Comparison of ENCODE assay signal across 22 mouse cellular contexts in the genomic region with DNA sequence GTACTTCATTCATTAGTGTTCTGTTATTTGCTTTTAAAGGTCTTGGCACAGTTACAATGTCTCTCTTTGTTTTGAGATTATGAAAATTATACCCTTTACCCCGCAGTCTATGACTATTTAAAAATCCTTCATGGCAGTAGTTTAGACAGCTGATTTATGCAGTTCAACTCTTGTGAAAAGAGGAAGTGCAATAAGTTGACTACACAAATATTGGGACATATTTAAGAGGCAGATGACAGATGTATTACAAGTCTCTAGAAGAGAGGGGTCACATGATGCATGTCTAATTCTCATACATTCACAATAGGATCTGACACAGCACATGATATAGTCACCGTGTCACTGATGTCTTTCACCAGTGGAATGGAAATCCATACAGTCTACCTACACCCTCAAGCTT. TPM values are rescaled to one million over a fixed set of nuclear protein-coding genes. Genes with fewer than 3 reads are reported as not detected.
DNase-seq lines count a peak whose midpoint lies in the region; ATAC-seq and TF ChIP-seq lines count a peak whose summit lies in the region.
"Had no signal": no experiment of that assay in that cellular context is flagged by ENCODE, and none has a peak within 500 bp of the region (broad histone marks: within the 10 kb centered on the region; RNA-seq: fewer than 3 reads in every experiment).

No protein-coding gene starts in this region.

- WGBS in liver, embryonic 16.5 days (ENCODE audit: insufficient replicate concordance), result 47% methylated on average over 2 of the region's 2 CpGs
- 61% methylated on average over 2 of the region's 2 CpGs for WGBS in liver, embryonic 12.5 days (ENCODE audit: insufficient replicate concordance)

- H3ac ChIP-seq in C2C12 (ENCODE audit: control insufficient read depth, insufficient read length, low read depth), result no peak overlapping the region

- H3K27me3 ChIP-seq in liver, embryonic 16.5 days (ENCODE audit: control insufficient read depth, insufficient read depth, low read depth, low read length), result no peaks in the 10 kb centered on the region
- H3K27me3 ChIP-seq in liver, embryonic 12.5 days (replicated peaks), result no peaks in the 10 kb centered on the region
- H3K27me3 ChIP-seq in C2C12 (ENCODE audit: control insufficient read depth, insufficient read depth, insufficient read length), result no peaks in the 10 kb centered on the region
- H3K27me3 ChIP-seq: kidney, embryonic 15.5 days; limb, embryonic 13.5 days; liver, embryonic 15.5 days; neural tube, embryonic 12.5 days had no signal

- H3K4me1 ChIP-seq in liver, embryonic 16.5 days (ENCODE audit: control insufficient read depth, low read depth, low read length), result no peaks in the 10 kb centered on the region
- no peaks in the 10 kb centered on the region for H3K4me1 ChIP-seq in liver, embryonic 12.5 days
- H3K4me1 ChIP-seq: kidney, embryonic 15.5 days; limb, embryonic 13.5 days; liver, embryonic 15.5 days; neural tube, embryonic 12.5 days had no signal

- H3K27ac ChIP-seq in liver, embryonic 16.5 days (ENCODE audit: low read length), result no peak overlapping the region
- H3K27ac ChIP-seq in liver, embryonic 12.5 days, result no peak overlapping the region
- H3K27ac ChIP-seq: hindbrain, embryonic 14.5 days; kidney, embryonic 15.5 days; limb, embryonic 13.5 days; liver, embryonic 15.5 days; neural tube, embryonic 12.5 days had no signal

- no peaks in the 10 kb centered on the region for H3K79me2 ChIP-seq in C2C12 (ENCODE audit: control insufficient read depth, insufficient read depth)

- no peak overlapping the region for H3K4me3 ChIP-seq in liver, embryonic 16.5 days (ENCODE audit: low read depth, low read length)
- H3K4me3 ChIP-seq in liver, embryonic 12.5 days, result no peak overlapping the region
- no peak overlapping the region for H3K4me3 ChIP-seq in C2C12 (ENCODE audit: insufficient read depth, poor library complexity, severe bottlenecking)
- H3K4me3 ChIP-seq: kidney, embryonic 15.5 days; limb, embryonic 13.5 days; liver, embryonic 15.5 days; neural tube, embryonic 12.5 days had no signal

- no peaks in the 10 kb centered on the region for H3K79me3 ChIP-seq in C2C12 (ENCODE audit: low read depth)

- H3K9ac ChIP-seq in liver, embryonic 16.5 days (ENCODE audit: low read depth, low read length), result no peak overlapping the region
- no peak overlapping the region for H3K9ac ChIP-seq in liver, embryonic 12.5 days
- H3K9ac ChIP-seq: hindbrain, embryonic 14.5 days; kidney, embryonic 15.5 days; limb, embryonic 13.5 days; liver, embryonic 15.5 days; neural tube, embryonic 12.5 days had no signal

- peak; percentile 19; the same call in 1 of the 2 replicates for ATAC-seq in liver, embryonic 16.5 days (ENCODE audit: low read depth)
- no peak for ATAC-seq in liver, embryonic 12.5 days
- ATAC-seq in hematopoietic stem cell, adult 5-6 weeks (replicated peaks in 1 of 2; ENCODE audit: insufficient read depth in 1 of 2, low FRiP score in 2 of 2, low TSS enrichment in 1 of 2, low read depth in 1 of 2, poor library complexity in 2 of 2, severe bottlenecking in 2 of 2), result peak; percentile 81 to 85
- ATAC-seq: CD4-positive, CD25-positive, alpha-beta regulatory T cell, adult 4 months; forebrain, embryonic 14.5 days; intestine, embryonic 16.5 days had no signal

- peak; percentile 25 for DNase-seq in 416B (ENCODE audit: low read depth)
- no peak for DNase-seq in T-cell, adult 2 months (ENCODE audit: low spot score)
- no peak for DNase-seq in neural tube, embryonic 10.5 days (ENCODE audit: extremely low spot score, low spot score)
- no peak for DNase-seq in layer of hippocampus, postnatal 10 days (ENCODE audit: low spot score in 2 of 2)
- DNase-seq: cerebellum, adult 2 months; cerebellum, postnatal 36 days; heart, postnatal 10 days had no signal

- no peak for TF ChIP-seq CTCF in C2C12 (IDR thresholded peaks at IDR 0.05; ENCODE audit: control insufficient read depth, insufficient read depth, insufficient read length)

- no peak overlapping the region for H3K4me2 ChIP-seq in liver, embryonic 16.5 days (ENCODE audit: low read depth, low read length)
- H3K4me2 ChIP-seq in liver, embryonic 12.5 days, result no peak overlapping the region
- H3K4me2 ChIP-seq: heart, embryonic 11.5 days; hindbrain, embryonic 14.5 days; kidney, embryonic 15.5 days; limb, embryonic 13.5 days; liver, embryonic 15.5 days; midbrain, embryonic 11.5 days; neural tube, embryonic 12.5 days had no signal

- no peaks in the 10 kb centered on the region for H3K36me3 ChIP-seq in liver, embryonic 16.5 days (ENCODE audit: control insufficient read depth, insufficient read depth)
- no peaks in the 10 kb centered on the region for H3K36me3 ChIP-seq in liver, embryonic 12.5 days
- no peaks in the 10 kb centered on the region for H3K36me3 ChIP-seq in C2C12 (ENCODE audit: control insufficient read depth, insufficient read depth)
- H3K36me3 ChIP-seq: G1E; kidney, embryonic 15.5 days; limb, embryonic 13.5 days; liver, embryonic 15.5 days; neural tube, embryonic 12.5 days had no signal

- H3K9me3 ChIP-seq in liver, embryonic 16.5 days (replicated peaks; ENCODE audit: control insufficient read depth, low read length), result no peaks in the 10 kb centered on the region
- H3K9me3 ChIP-seq in liver, embryonic 12.5 days (replicated peaks), result no peaks in the 10 kb centered on the region
- H3K9me3 ChIP-seq: G1E; kidney, embryonic 15.5 days; limb, embryonic 13.5 days; liver, embryonic 15.5 days; neural tube, embryonic 12.5 days had no signal

TF ChIP-seq in C2C12, 6 proteins besides CTCF, POLR2A, EP300 and RAD21:
- TF ChIP-seq MAX (IDR thresholded peaks at IDR 0.05) (no peak), CEBPB (IDR thresholded peaks at IDR 0.05; ENCODE audit: low read depth) (no peak), MYOD1 (IDR thresholded peaks at IDR 0.05; ENCODE audit: control insufficient read depth, insufficient read length, low read depth) (no peak), FOSL1 (IDR thresholded peaks at IDR 0.05; ENCODE audit: insufficient read depth, low read length, poor library complexity, severe bottlenecking) (no peak), MYOG (IDR thresholded peaks at IDR 0.05; ENCODE audit: control insufficient read depth, extremely low read depth, insufficient read length) (no peak), USF1 (IDR thresholded peaks at IDR 0.05; ENCODE audit: low read depth) (peak; percentile 55)

RNA-seq across cellular contexts. Expression of a gene that starts 49.1 kb away (rescaled TPM):
- polyA plus RNA-seq in liver, embryonic 16.5 days (2015; fragmentation: Nextera tagmentation; extraction: Ambion mirVana), result 36.8 and 40.2 TPM in 2 replicates
- polyA plus RNA-seq in liver, embryonic 12.5 days (2016; fragmentation: Nextera tagmentation; extraction: Ambion mirVana), result 10.3 and 11.0 TPM in 2 replicates
- 0.01 TPM for polyA plus RNA-seq in C2C12 (2012; fragmentation: generic; extraction: Trizol)
- total RNA-seq in hematopoietic stem cell, adult 5-6 weeks (2017), result 2.2 and 3.9 TPM in 2 replicates
- 1 to 10 TPM; 1.3 TPM for total RNA-seq in layer of hippocampus, postnatal 10 days (2021)
- polyA plus RNA-seq: G1E had no signal

Comparison
In these comparisons a context has a peak if more than half of its experiments do, and no peak if none do; other contexts are left out.
1. RNA of a gene that starts 49.1 kb away (polyA plus RNA-seq): 36.8 to 40.2 TPM in liver, embryonic 16.5 days and 10.3 to 11.0 TPM in liver, embryonic 12.5 days; 0.01 TPM in C2C12 (single experiment); every median in the first group is over 10 times any median in the second.